Mouse (Mus musculus) stomach, postnatal 0 days (tissue): ENCODE measurements around the gene R3hdm2.
A peak's percentile ranks its signal among the peaks of the same experiment; 100 is the strongest.

Experiments
- CTCF ChIP-seq: IDR thresholded peaks from 2 replicates; pipeline ENCODE4 v1.5.1; 2016; ENCODE audit warnings: antibody characterized with exemption, low read depth, mild to moderate bottlenecking, moderate library complexity
- EP300 ChIP-seq: optimal IDR thresholded peaks from 2 replicates; pipeline ENCODE3; 2016; ENCODE audit warnings: antibody characterized with exemption

GRCm38 (mm10) chr10:127336952-127337351, 43.2 kb upstream of the R3hdm2 start:
- TF ChIP-seq CTCF (0 out of 2 replicates have a peak, but pooled peaks have one; percentile 1), EP300 (no peak)
